Mouse (Mus musculus): ENCODE measurements around the gene Cnih1.

GRCm38 (mm10) chr14:46757736-46758135, 30.5 kb downstream of the Cnih1 start:
- no peak for TF ChIP-seq POLR2A (IDR thresholded peaks at IDR 0.05; ENCODE audit: low read depth, low read length)
- TF ChIP-seq CTCF (IDR thresholded peaks at IDR 0.05; ENCODE audit: extremely low read depth, insufficient read length, insufficient replicate concordance, low read depth, low read length), result no peak

Measured in small intestine, adult 2 months (tissue).